Mouse (Mus musculus) myocyte (in vitro differentiated cells): ENCODE data around the gene Nhlrc1.

Experiments
- E2F4 ChIP-seq: IDR thresholded peaks from one replicate; pipeline ENCODE4 v1.6.1; 2011; ENCODE audit warnings: mild to moderate bottlenecking, control low read depth, moderate library complexity; ENCODE audit not compliant: insufficient read depth
- MAX ChIP-seq: IDR thresholded peaks from one replicate; pipeline ENCODE4 v1.6.1; 2011; ENCODE audit warnings: low read depth, mild to moderate bottlenecking, control low read depth
- MYOD1 ChIP-seq, 3 experiments: IDR thresholded peaks; one replicate each; pipeline ENCODE4 v1.6.1; 2011; ENCODE audit warnings: control low read depth in 2 of 3, low read depth in 2 of 3, mild to moderate bottlenecking in 2 of 3, moderate library complexity in 1 of 3; ENCODE audit not compliant: insufficient read length in 2 of 3, control insufficient read depth in 1 of 3
- MYOG ChIP-seq, 3 experiments: IDR thresholded peaks; one replicate each; pipeline ENCODE4 v1.6.1; 2011; ENCODE audit warnings: control low read depth in 2 of 3, low read depth in 2 of 3, mild to moderate bottlenecking in 2 of 3; ENCODE audit not compliant: insufficient read length in 2 of 3, control insufficient read depth in 1 of 3, insufficient read depth in 1 of 3
- POLR2A ChIP-seq: IDR thresholded peaks from one replicate; pipeline ENCODE4 v1.6.1; 2011; ENCODE audit warnings: low read depth, mild to moderate bottlenecking, control low read depth, moderate library complexity; ENCODE audit not compliant: insufficient read length
- POLR2AphosphoS2 ChIP-seq: IDR thresholded peaks from one replicate; pipeline ENCODE4 v1.6.1; 2011; ENCODE audit warnings: low read depth, control low read depth; ENCODE audit not compliant: insufficient read length
- TCF12 ChIP-seq: IDR thresholded peaks from one replicate; pipeline ENCODE4 v1.6.1; 2011; ENCODE audit warnings: mild to moderate bottlenecking, control low read depth; ENCODE audit not compliant: poor library complexity, insufficient read depth, severe bottlenecking
- TCF3 ChIP-seq: IDR thresholded peaks from one replicate; pipeline ENCODE4 v1.6.1; 2011; ENCODE audit warnings: low read depth, control low read depth; ENCODE audit not compliant: insufficient read length
- USF1 ChIP-seq: IDR thresholded peaks from one replicate; pipeline ENCODE4 v1.6.1; 2011; ENCODE audit warnings: low read depth, mild to moderate bottlenecking, control low read depth, moderate library complexity

- TF ChIP-seq POLR2A (no peak), TCF3 (no peak), POLR2AphosphoS2 (no peak), MYOG (IDR thresholded peaks at IDR 0.05; ENCODE audit: control insufficient read depth in 1 of 3, insufficient read depth in 1 of 3, insufficient read length in 2 of 3, low read depth in 2 of 3) (no peak), MAX (no peak), USF1 (no peak), E2F4 (no peak), MYOD1 (IDR thresholded peaks at IDR 0.05; ENCODE audit: control insufficient read depth in 1 of 3, insufficient read length in 2 of 3, low read depth in 2 of 3) (no peak), TCF12 (no peak)
These were observed 22.0 kb downstream of the Nhlrc1 start for GRCm38 (mm10) chr13:46992516-46993273.
